Mouse (Mus musculus): ENCODE results near the gene Mri1.

The Mri1 gene

GRCm38 (mm10) chr8:84202938-84203917, 53.9 kb downstream of the Mri1 start:
- DNase-seq (ENCODE audit: low spot score) = no peak

- DNase-seq (ENCODE audit: low spot score) = no peak
Observed at GRCm38 (mm10) chr8:84202466-84202865, 54.7 kb downstream of the Mri1 start.

GRCm38 (mm10) chr8:84201545-84202245, 55.4 kb downstream of the Mri1 start:
- no peak for DNase-seq (ENCODE audit: low spot score)

- no peak for DNase-seq (ENCODE audit: low spot score)
Observed at GRCm38 (mm10) chr8:84200652-84201544, 56.2 kb downstream of the Mri1 start.

GRCm38 (mm10) chr8:84200126-84200555, 57.0 kb downstream of the Mri1 start:
- no peak for DNase-seq (ENCODE audit: low spot score)

Data from c-Kit-positive CD71-positive TER-119-positive erythroid progenitor cells, embryonic 14.5 days (primary cell).